Mouse (Mus musculus) ovary, postnatal 36 days (tissue): ENCODE measurements around the gene Gap43.
"Not testable (repeated sequence)": the region's sequence is repeated elsewhere in the genome, so short reads cannot be mapped to it uniquely, and the experiment has no call there.

Experiments used
- DNase-seq: peaks from one replicate; pipeline ENCODE4 v3.0.0; 2022; ENCODE audit warnings: low spot score, mixed read lengths

Gene Gap43

DNA sequence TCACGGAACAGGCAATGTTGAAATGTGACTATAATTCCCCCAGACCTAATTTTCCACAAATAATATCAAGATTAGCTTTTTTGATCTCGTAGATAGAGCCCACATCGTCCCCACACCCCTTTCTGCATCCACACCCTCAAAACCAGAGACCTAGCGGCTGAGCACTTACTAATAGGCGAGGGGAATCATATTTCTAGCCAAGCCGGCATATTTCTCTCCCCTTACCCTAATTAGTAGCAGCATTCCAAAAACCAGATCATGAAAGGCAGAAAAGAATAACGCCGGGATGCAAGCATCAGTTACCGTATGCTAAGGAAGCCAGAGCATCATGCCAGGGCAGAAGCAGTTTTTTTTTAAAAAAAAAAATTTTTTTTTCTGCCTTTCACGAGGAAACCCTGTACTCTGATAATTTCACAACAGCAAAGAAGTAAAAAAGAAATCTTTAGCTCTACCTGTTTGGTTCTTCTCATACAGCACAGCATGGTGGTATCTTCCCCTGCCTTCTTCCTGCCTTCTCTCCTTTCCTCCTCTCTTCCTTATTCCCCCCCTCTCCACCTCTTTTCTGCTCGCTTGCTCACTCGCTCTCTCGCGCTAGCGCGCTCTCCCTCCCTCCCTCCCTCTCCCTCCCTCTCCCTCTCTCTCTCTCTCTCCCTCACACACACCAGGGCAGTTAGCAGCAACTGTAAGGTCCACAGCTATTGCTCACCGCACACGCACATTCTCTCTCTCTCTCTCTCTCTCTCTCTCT, at the start of gene Gap43:
Gap43 (minus strand) TSS at position 631 of the 748 bp plus-strand sequence.
- no peak for DNase-seq

- no peak for DNase-seq
Observed at GRCm38 (mm10) chr16:42381328-42381838, 40.9 kb upstream of the Gap43 start.

DNA sequence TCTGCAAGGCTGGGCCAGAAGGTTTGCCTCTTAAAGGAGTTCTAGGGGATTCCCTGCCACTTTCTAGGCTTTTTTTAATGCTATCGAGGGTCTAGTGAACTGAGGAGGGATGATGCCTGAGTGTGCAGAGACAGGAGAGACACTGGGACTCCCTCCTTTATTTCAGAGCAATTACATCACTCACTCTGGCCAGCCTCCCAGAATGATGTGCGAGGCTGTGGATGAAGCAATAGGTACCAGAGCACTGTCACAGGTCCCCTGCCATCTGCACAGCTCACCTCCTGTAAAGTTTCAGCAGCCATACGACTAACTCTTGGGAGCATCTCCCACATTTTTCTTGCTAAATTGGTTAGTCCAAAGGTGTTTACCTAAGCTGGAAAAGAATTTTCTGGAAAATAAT, 40.2 kb upstream of the Gap43 start:
- no peak for DNase-seq

- no peak for DNase-seq
Observed at GRCm38 (mm10) chr16:42370148-42370547, 29.7 kb upstream of the Gap43 start.

DNA sequence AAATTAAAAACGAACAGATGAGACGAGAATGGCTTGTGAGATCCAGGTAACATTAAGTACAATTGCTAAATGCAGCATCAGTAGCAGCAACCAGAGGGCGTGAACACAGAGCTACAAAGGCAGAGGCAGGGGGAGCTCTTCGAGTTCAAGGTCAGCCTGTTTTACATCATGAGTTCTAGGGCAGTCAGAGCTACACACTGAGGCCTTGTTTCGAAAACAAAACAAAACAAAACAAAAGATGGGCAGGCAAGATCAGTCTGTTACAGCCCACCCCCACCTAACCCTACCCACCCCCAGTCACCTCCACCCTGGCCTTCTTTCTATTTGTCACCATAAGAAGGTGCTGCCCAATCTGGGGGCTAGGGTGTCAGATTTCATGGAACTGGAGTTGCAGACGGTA, 28.9 kb upstream of the Gap43 start:
- DNase-seq: no peak

GRCm38 (mm10) chr16:42360061-42360460, 19.6 kb upstream of the Gap43 start:
- DNase-seq: no peak

DNA sequence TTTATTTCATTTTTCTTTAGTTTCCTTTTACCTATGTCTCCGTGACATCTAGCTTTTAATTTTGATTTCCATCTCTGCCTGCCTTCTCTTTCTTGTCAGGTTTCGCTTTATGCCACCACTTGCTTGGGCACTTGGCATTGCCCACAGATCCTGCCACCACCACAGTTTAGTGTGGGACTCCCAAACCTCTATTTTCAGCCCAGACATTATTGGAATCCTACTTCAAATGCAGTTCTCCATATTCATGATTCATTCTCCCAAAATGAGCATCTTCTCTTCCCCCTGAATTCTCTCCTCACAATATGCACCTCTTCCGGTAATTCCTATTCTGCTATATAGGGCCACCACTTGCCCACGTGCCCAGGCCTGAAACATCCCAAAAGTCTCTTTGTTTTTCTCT, 17.6 kb upstream of the Gap43 start:
- DNase-seq: no peak

GRCm38 (mm10) chr16:42350076-42350475, 9.6 kb upstream of the Gap43 start:
- DNase-seq: no peak

- DNase-seq: not testable (repeated sequence)
Observed at GRCm38 (mm10) chr16:42340865-42341264, 414 bp upstream of the Gap43 start.

- DNase-seq: no peak
Observed at GRCm38 (mm10) chr16:42339512-42339911, 939 bp downstream of the Gap43 start.

- no peak for DNase-seq
Observed at GRCm38 (mm10) chr16:42338987-42339386, 1.5 kb downstream of the Gap43 start.

GRCm38 (mm10) chr16:42338342-42338741, 2.1 kb downstream of the Gap43 start:
- no peak for DNase-seq

DNA sequence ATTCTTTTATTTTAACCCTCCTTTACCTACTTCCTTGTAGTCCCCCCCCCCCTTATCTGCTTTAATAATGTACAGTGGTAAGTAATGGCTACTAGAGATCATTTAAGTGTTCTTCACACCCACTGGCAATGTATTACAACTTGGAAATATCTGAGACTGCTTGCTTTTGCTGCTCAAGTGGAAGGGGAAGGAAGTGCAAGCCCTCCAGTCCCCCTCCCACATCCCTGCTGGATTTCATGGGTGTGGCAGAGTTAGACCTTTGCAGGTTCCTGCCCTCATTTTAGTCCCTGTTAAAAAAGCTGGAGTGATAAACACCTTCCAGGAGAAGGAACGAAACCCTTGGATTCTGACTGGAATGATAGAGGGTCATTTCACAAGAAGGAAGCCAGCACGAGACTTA, 2.8 kb downstream of the Gap43 start:
- no peak for DNase-seq

DNA sequence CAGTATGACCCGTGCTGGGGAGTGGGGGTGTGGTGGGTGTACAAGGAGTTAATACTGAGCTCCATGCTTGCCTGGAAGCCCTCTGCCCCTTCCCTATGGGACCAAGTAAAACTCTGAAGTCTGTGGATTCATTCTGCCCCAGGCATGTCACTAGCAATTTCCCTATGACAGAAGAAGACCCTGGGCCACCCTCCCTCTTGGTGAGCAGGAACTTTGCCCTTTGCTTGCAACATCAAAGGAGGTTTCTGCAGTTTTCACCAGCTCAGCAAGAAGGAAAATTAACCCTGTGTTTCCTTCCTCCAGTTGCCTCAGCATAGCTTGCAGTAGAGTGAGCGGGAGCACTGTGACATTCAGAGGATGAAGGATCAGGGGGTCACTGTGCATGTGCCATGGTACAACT, 3.8 kb downstream of the Gap43 start:
- DNase-seq: no peak

- DNase-seq: no peak
Observed at GRCm38 (mm10) chr16:42332321-42332720, 8.1 kb downstream of the Gap43 start.

GRCm38 (mm10) chr16:42326191-42326590, 14.3 kb downstream of the Gap43 start:
- DNase-seq: no peak

DNA sequence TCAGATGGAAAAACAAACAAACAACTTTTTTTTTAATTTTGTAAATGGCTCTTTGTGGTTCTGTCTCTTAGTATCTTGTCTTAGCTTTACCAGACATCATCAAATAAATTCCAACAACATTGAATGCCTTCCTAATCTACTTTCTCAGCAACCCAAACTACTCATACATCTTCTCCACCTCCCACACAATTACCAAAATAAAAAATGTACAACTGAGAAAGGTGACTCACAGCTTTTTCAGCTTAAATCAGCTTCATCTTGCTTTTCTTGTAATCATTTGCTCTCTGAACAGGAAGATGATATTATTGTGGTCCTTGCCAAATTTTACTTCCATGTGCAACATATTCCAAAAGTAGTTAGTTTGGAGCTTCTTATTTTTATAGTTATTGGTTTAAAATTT, 14.9 kb downstream of the Gap43 start:
- no peak for DNase-seq

- no peak for DNase-seq
Observed at GRCm38 (mm10) chr16:42319831-42320230, 20.6 kb downstream of the Gap43 start.

DNA sequence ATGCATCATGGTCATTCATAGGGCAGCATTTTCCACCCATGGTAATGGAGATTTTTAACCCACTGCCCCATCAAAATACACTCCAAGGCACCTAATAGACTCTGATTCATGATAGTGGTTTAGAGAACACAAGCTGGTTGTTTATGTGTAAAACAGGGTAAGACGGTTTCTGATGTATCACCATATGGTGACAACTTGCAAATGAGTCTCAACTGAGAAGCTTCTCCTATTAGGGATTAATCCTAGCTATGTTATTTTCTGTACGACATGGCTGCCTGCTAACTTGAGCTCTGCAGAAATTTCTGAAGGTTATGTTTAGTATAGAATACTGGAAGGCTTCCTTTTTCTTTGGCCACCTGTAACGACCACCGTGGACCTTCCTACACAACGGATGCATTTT, 21.1 kb downstream of the Gap43 start:
- no peak for DNase-seq

DNA sequence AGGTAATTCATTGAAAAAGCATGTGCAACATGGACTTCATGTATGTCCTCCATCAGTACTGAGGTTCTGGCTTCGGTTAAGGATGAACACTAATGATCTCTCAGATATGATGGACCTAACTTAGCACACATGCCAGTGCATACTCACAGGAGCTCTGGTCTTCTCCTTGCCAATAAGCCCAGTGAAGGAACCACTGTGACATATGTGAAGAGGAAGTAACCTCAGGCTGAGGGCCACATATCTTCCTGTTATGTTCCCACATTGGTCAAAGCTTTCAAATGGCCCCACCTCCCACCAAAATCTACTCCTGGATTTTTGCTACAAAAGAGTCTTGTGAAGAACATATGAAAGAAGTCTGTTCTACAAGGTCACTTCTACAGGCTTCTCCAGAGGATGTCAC, 28.3 kb downstream of the Gap43 start:
- no peak for DNase-seq

DNA sequence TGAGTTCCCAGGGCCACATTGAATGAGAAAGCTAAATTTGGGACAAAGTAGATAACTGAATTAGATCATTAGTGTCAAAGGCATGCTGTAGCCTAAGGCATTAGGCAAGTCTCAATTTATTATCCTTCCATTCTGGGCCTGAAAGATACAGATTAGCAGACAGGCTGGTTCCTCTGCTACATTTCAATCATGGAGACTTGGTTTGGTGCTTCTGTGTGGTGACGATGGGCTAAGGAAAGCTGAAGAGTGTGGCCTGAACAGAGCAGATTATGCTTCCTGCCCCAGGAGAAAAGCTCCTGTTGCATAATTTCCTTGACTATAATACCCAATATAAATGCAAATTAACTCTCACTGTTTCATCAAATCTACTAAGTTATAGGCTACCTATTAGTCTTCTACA, 31.7 kb downstream of the Gap43 start:
- DNase-seq: no peak

DNA sequence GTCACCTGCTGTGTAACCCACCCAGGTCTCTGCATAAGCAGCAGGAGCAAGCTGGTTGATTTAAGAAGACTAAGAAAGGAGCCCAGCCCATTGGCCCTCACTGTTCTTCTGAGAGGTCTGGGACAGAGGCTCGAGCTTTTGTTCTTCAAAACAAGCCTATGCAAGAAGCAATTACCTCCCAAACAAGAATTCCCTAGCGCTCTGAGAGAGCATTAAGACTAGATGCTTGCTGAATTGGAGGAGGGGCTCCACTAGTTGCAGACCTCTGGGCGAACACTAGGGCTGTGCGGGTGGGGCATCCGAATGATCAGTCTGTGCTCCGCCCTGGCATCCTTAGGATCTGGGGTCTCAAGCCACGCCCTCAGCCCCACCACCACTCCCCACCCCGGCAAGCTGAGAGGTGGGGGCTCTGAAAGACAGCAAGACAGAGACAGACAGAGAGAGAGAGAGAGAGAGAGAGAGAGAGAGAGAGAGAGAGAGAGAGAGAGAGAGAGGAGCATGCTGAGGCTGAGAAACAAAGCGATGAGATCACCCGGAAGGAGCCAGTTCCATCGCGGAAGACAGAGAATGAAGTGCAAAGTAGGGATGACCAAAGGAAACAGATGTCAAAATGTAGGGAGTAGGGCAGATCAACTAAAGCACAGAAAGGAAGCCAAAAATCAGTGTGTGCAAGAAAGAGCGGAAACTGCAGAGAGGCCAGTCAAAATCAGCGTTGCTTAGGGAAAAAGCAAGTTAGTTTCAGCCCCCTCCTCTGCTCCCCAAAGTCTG, 34.3 kb downstream of the Gap43 start:
- DNase-seq: no peak

DNA sequence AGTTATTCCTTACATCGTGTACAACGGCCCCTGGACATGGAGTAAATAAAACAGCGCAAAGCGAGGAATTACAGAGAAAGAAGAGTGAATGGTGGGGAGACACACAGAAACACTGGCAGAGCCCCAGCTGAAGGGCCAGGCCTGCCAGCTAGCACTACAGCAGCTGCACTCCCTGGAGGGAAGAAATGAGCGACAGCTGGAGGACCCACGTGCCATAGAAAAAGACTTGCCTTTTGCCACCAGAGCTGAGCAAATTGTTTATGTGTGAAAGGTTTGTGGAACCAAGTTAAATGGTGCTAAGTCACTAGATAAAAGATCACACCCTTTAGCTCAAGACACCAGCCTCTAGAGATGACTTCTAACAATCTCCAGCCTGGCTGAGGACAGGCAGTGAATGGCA, 37.0 kb downstream of the Gap43 start:
- DNase-seq: no peak
